Mouse (Mus musculus): ENCODE data around the gene Krt76.

Krt76 gene

GRCm38 (mm10) chr15:101879776-101880175 lies 12.9 kb downstream of the Krt76 start:
- TF ChIP-seq GATA4 (IDR thresholded peaks at IDR 0.05; ENCODE audit: insufficient replicate concordance, low read length), result no peak

GRCm38 (mm10) chr15:101878041-101878440 lies 14.7 kb downstream of the Krt76 start:
- no peak for TF ChIP-seq GATA4 (IDR thresholded peaks at IDR 0.05; ENCODE audit: insufficient replicate concordance, low read length)

DNA sequence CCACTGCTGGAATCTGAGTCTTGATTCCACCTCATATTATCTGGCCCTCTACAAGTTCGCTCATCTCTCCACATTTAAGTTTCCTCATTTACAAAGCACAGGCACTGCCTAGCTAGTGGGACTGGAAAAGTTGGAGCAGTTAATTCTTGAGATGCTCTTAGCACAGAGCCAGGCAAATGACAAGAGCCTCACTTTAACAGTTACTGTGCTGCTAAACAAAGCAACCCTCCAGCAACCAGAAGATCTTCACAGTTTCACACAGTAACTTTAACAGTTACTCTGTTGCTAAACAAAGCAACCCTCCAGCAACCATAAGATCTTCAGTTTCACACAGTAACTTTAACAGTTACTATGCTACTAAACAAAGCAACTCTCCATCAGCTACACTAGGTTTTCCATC lies 18.3 kb downstream of the Krt76 start:
- TF ChIP-seq GATA4 (IDR thresholded peaks at IDR 0.05; ENCODE audit: insufficient replicate concordance, low read length), result no peak

DNA sequence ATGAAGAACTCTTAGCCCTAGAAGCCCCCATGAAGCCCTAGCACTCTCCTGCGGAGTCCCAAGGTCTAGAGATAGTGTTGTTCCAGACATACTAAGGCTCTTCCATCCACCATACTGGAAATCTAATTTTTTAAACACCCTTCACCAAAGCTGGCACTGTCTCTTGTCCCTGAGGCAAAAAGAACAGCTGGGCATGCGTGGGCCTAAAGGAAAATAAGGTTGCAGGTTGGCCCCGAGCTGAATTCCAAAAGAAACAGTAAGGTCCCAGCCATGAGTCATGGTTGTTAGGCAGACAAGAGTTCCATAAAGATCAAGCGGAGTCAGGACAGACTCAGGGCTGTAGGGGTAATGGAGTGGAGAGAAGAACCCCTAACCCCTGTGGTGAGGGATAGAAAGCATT lies 19.5 kb downstream of the Krt76 start:
- no peak for TF ChIP-seq GATA4 (IDR thresholded peaks at IDR 0.05; ENCODE audit: insufficient replicate concordance, low read length)

- no peak for TF ChIP-seq GATA4 (IDR thresholded peaks at IDR 0.05; ENCODE audit: insufficient replicate concordance, low read length)
Measured at GRCm38 (mm10) chr15:101869431-101869830, 23.3 kb downstream of the Krt76 start, which contains the start of gene Krt77. TSS of gene Krt77 (minus strand) at chr15:101869705.

- no peak for TF ChIP-seq GATA4 (IDR thresholded peaks at IDR 0.05; ENCODE audit: insufficient replicate concordance, low read length)
Measured at GRCm38 (mm10) chr15:101866754-101867153, 26.0 kb downstream of the Krt76 start.

DNA sequence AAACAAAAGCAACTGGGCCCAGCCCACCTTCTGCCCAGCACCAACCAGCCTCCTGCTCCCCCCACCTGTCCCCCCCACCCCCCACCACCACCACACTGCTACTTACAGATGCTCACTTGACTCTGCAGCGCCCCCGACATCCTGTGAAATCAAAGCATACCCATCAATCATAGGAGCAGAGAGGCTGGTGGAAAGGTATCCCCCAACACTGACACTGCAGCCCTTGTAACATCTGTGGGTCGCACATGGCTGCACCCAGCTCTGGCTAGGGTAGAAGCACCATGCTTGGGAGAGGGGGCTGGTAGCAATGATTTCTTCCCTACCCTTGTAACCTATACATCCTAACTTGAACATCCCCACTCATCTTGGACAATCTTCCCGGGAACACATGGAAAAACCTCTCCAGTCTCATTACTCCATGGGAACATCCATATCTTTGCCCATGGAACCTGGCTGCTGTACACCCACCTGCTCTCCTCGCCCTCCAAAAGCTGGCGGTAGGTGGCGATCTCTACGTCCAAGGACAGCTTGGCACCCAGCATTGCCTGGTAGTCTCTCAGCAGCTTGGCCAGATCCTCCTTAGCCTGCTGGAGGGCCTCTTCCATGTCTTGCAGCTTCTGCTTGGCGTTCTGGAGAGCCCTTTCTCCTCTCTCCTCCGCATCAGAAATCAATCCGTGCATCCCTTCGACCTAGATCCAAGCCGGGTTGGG lies 32.1 kb downstream of the Krt76 start:
- no peak for TF ChIP-seq GATA4 (IDR thresholded peaks at IDR 0.05; ENCODE audit: insufficient replicate concordance, low read length)

DNA sequence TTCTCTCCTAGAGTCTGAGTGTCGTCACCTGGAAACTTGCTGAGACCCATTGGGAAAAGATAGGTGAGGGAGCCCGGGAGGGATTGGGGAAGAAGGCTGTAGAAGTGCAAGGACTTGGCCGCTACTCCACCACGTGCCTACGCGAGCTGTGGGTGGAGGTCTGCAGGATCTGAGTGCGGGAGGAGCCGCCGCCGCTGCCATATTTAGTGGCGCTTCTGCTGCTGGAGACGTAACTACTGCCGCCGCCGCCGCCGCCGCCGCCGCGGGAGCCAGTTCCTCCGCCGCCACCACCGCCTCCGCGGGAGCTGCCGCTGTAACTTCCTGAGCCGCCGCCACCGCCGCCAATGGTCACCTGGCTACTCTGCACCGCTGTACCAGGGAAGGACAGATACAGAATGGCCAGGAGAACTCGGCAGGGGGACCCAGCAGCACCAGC lies 33.0 kb downstream of the Krt76 start:
- TF ChIP-seq GATA4 (IDR thresholded peaks at IDR 0.05; ENCODE audit: insufficient replicate concordance, low read length), result no peak

GRCm38 (mm10) chr15:101858673-101859425 lies 33.9 kb downstream of the Krt76 start:
- no peak for TF ChIP-seq GATA4 (IDR thresholded peaks at IDR 0.05; ENCODE audit: insufficient replicate concordance, low read length)

- TF ChIP-seq GATA4 (IDR thresholded peaks at IDR 0.05; ENCODE audit: insufficient replicate concordance, low read length), result no peak
Measured at GRCm38 (mm10) chr15:101856696-101857095, 36.0 kb downstream of the Krt76 start.

DNA sequence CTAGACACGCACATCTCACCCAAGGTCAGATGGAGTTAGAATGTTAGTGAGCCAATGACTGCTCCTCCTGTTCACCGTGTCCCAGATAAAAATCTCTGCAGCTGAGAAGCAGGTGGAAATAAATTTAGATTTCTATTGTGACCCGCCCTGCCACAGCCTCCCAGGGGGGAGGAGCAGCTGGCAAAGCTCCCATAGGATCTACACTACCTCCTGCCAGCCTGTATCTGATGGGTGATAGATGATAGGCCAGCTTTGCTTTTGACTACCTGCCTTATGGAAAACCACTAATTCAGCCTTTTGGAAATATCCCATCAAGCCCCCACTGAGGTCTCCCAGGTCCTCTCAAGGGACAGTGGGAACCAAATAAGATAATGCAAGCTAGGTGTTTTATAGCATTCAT lies 37.0 kb downstream of the Krt76 start:
- TF ChIP-seq GATA4 (IDR thresholded peaks at IDR 0.05; ENCODE audit: insufficient replicate concordance, low read length), result no peak

GRCm38 (mm10) chr15:101854294-101854693 lies 38.4 kb downstream of the Krt76 start:
- no peak for TF ChIP-seq GATA4 (IDR thresholded peaks at IDR 0.05; ENCODE audit: insufficient replicate concordance, low read length)

DNA sequence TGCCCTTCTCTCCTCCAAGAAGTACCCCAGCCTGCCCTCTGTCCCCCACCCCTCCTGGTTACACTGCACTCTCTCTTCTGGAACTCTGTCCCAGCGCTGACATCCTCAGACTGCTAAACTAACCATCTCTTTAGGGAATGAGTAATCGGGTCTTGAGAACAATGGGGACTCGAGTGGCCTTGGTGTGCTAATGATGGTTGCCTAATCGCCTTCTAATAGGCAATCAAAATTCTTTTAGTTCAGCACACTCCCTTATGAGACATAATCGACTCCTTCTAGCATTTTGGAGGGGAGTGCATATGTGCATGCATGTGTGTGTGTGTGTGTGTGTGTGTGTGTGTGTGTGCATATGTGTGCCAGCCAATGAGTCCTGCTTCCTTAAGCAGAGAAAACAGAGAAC lies 40.1 kb downstream of the Krt76 start:
- TF ChIP-seq GATA4 (IDR thresholded peaks at IDR 0.05; ENCODE audit: insufficient replicate concordance, low read length), result no peak

GRCm38 (mm10) chr15:101850694-101851093 lies 42.0 kb downstream of the Krt76 start, which contains the start of gene Krt1:
TSS of gene Krt1 (minus strand) at chr15:101850794.
- TF ChIP-seq GATA4 (IDR thresholded peaks at IDR 0.05; ENCODE audit: insufficient replicate concordance, low read length), result no peak

- TF ChIP-seq GATA4 (IDR thresholded peaks at IDR 0.05; ENCODE audit: insufficient replicate concordance, low read length), result no peak
Measured at GRCm38 (mm10) chr15:101845971-101846403, 46.7 kb downstream of the Krt76 start.

DNA sequence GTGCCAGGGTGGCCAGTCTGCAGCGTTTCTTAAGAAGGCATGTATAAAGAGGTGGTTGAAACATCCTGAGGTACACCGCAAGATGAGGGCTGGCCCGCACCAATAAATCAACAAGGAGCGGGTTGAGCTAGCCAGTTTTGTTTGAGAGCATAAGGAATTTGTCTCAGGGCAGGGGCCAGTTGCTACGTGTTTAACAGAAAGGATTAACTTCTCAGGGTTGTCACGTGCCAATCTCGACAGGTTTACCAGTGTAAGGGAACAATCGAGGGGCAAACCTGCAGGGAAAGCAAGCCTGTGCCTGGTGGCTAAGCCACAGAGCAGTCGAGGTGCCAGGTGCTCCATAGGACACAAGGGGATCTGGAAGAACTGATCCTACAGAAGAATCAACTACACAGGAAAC lies 49.5 kb downstream of the Krt76 start:
- no peak for TF ChIP-seq GATA4 (IDR thresholded peaks at IDR 0.05; ENCODE audit: insufficient replicate concordance, low read length)

All from liver, adult (tissue).